Mouse (Mus musculus) urinary bladder, postnatal 36 days (tissue): ENCODE measurements around the gene Fibin.

Experiments used
- DNase-seq, 2 experiments: peaks; one replicate each; pipeline ENCODE4 v3.0.0; 2022; ENCODE audit warnings: low spot score in 2 of 2, mixed read lengths in 1 of 2

Gene Fibin

DNA sequence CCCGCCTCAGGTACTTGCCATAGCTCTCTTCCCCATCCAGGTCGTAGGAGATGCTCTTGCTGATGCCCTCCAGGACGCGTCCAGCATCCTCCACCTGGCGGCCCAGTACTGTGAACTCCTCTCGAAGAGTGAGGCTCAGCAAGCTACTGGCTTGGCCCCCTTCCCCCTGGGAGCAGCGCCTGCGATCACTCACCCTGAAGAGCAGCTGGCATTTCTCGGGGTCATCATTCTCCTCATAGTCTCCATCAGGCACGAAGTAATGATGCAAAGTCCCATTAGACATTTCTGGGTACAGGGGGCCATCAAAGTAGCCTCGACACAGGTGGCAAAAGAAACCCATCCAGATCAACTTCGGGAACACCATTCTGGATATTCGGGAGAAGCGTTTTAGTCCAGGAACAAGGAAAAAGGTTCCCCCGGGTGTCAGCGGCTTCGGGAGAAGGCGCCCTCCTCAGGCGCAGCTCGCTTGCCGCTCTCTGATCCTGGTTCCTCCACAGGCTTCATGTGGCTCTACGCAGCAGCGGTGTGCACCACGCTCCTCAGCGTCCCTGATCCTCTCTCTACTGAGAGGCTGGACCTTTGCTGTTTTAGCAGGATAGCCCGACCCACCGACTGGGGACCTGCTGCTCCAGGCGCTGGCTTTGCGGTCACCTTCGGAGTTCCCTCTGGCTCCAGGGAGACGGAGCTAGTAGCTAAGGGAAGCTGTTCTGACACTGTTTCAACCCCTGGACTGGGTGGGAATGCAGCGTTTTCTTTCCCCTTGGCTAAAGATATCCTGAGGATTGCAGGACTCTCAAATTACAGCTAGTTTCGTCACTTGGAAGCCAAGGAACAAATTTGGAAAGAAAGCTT lies at the start of gene Fibin:
Gene Fibin, minus strand, starts transcription at position 752 of the 852 bp plus-strand sequence.
- DNase-seq, result peak; percentile 43 to 52

DNA sequence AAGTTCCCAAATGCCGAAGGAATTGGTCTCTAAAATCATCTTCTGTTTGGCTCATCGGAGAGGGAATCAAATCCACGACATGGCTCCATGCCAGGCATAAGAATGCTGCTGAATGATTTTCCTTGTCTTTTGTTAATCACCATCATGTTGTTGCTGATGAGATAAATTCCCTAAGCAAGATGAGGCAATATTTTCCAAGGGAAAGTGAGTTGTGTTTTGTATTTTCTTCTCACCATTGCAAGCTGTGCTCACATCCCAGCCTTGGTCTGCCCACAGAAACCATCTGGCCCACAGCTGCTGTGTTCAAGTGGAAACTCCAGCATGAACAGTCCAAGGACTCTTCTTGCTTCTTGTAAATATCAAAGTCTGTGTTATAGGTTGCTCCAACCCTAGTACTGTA lies 48.4 kb upstream of the Fibin start:
- DNase-seq, result no peak

DNA sequence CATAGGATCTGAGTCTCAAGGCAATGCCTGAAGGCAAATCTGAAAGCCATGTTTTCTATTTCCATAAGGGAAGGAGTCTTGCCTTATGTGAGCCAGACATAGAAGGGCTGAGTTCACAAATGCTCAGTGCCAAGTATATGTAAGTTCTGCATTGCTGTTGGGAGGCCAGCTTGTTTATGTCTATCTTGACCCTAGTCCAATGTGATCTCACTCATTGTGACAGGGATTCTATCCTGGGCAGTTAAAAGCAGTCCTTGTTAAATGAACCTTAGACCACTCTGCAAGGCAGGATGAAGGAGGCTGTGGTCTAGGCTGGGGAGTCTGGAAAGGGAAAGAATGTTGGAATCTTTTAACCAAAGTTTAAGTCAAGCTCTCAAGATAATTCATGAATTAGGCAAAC lies 45.8 kb upstream of the Fibin start:
- no peak for DNase-seq

GRCm38 (mm10) chr2:110392714-110393336 lies 29.8 kb upstream of the Fibin start:
- no peak for DNase-seq

- DNase-seq, result no peak
Observed at GRCm38 (mm10) chr2:110390736-110391409, 27.9 kb upstream of the Fibin start.

DNA sequence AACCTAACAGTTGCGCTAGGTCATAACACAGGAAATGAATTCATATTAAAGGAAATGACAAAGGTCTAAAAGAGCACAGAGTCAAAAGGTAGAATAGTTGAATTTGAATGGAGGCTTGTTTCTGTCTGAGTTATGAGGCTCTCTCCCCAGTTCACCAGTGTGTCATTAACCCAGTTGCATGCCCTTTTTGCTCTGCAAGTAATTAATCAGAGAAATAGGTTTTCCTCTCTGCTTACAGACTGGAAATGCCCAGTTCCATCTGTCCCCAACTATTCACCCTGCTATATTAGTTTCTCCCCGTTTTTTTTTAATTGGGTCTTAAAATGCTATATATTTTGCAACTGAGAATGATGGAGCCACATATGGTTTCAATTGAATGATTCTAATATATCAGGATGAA lies 16.8 kb upstream of the Fibin start:
- no peak for DNase-seq

DNA sequence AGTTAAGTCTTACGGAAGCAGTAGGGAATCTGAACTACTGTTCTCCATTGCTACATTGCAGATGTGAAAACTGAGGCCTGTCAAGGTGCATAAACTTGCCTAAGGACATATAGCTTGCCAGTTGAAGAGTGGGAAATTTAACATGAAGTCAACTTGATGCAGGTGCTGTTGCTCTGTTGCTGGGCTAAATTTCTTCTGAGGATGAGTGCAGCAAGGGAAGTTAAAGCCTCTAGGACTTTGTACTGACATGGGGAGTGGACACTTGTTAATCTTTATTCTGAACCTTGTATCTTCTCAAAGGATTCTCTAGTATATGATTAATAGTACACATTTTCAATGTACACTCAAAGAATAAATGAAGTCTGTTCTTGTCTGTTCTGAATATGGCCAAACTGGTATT lies 13.7 kb upstream of the Fibin start:
- no peak for DNase-seq

GRCm38 (mm10) chr2:110375475-110375874 lies 12.5 kb upstream of the Fibin start:
- no peak for DNase-seq

DNA sequence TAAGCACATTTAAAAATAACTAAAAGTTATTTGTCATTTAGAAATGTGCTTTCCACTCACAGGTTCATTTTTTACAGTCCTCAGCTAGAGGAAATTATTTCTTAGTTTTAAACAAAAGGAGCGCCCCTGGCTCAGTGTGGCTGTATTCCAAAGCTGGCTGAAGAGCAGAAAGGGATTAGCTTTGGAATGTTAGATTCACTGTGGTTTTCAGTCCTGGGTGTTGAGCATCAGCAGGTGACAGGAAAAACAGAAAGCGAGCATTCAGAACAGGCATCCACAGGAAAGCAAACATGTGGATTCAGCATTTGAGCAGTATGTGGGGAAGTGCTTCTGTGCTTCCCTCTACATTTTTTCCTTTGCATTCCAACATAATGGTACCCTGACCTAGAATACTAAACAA lies 10.2 kb upstream of the Fibin start:
- no peak for DNase-seq

DNA sequence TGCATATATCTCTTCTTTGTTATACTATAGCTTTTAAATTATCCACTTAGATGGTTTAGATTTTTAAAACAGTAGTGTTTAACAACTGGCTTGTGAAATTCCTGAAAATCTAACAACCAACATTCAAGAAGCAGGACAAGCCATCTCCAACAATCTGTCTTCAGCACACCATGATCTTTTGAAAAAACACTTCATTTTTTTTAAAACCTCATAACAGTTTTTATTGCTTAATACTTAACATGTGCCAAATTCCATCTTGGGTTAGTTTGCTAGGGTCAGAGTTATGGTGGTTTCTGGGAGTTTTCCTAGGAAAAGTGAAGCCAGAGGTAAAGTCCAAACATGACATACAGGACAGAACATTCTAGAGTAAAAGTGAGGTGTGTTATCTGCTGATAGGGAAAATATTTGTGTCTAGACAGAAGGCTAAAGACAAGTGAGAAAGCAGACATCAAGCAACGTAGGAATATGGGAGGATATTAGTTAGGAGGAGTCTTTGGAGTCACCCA lies 4.5 kb upstream of the Fibin start:
- DNase-seq, result no peak

GRCm38 (mm10) chr2:110365401-110365800 lies 2.4 kb upstream of the Fibin start:
- DNase-seq, result no peak

GRCm38 (mm10) chr2:110363855-110364254 lies 872 bp upstream of the Fibin start:
- no peak for DNase-seq

GRCm38 (mm10) chr2:110353302-110353970 lies 9.5 kb downstream of the Fibin start:
- no peak for DNase-seq

DNA sequence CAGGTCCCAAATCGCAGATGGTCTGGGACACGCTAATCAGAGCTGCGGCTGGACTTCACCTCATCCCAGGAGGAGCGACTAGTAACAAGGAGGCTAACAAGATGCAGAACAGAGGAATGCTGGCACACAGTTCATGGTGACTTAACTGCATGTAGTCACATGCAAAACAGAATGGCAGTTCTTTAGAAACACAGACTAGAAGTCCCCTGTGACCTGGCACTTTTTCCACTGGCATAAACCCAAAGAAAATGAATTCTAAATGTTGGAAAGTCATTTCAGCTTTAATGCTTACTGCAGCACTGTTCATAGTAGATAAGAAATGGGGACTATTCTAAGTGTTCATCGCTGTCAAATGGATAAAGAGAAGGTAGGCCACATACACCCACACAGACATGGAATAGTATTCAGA lies 11.1 kb downstream of the Fibin start:
- DNase-seq, result no peak

GRCm38 (mm10) chr2:110351406-110351805 lies 11.6 kb downstream of the Fibin start:
- DNase-seq, result no peak

DNA sequence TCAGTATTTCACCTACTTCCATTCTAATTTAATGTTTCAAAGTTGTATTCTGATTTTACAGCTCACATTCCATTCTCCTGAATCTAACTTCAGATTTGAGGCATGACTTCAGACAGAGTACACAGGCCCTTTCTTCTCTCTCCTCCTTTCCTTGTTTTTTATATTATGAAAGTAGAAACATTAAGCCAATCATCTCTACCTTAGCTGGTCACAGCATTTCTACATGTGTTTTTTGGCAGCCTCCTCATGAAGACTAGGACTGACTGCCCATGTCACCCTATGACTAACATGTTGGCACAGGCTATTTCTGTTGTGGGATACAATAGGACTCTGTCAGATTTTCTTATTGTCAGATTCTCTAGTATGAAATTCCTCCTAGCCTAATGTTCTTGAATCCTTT lies 34.0 kb downstream of the Fibin start:
- no peak for DNase-seq

GRCm38 (mm10) chr2:110319949-110320348 lies 43.0 kb downstream of the Fibin start:
- no peak for DNase-seq

GRCm38 (mm10) chr2:110319266-110319665 lies 43.7 kb downstream of the Fibin start:
- DNase-seq, result no peak

- no peak for DNase-seq
Observed at GRCm38 (mm10) chr2:110318719-110319118, 44.3 kb downstream of the Fibin start.

GRCm38 (mm10) chr2:110316116-110316883 lies 46.7 kb downstream of the Fibin start:
- no peak for DNase-seq

DNA sequence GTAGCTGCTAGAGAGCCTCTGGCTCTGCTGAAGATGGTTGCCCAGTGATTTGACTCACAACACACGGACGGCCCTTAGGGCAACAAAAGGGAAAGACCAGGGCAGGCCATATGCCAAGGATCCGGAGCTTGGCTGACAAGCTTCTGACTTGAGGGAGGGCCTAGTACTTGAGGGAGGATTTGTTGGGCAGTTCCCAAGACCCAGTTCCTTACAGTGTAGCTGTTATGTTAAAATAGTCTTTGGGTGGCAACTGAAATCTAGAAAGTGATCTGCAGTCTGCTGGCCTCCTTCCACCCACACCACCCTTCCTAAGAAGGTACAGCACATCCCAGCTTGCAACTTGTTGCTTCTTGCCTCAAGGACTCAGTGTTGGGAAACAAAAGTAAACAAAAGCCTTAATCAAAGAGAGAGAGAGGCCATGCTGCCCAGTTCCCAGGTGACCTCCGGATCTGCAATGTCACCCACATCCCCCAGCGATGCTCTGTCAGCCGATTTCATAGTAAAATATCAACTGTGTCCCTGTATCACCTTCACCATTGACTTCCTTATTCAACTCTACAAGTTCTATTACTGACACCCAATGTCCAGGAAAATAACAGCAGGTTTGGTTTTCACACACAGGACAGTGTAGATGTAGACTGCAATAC lies 48.4 kb downstream of the Fibin start, which contains the start of gene Bbox1:
Gene Bbox1, minus strand, starts transcription at position 52 of the 647 bp plus-strand sequence.
- peak; percentile 48 to 52 for DNase-seq
